ENCODE assay signal across 8 mouse cellular contexts in the genomic region with DNA sequence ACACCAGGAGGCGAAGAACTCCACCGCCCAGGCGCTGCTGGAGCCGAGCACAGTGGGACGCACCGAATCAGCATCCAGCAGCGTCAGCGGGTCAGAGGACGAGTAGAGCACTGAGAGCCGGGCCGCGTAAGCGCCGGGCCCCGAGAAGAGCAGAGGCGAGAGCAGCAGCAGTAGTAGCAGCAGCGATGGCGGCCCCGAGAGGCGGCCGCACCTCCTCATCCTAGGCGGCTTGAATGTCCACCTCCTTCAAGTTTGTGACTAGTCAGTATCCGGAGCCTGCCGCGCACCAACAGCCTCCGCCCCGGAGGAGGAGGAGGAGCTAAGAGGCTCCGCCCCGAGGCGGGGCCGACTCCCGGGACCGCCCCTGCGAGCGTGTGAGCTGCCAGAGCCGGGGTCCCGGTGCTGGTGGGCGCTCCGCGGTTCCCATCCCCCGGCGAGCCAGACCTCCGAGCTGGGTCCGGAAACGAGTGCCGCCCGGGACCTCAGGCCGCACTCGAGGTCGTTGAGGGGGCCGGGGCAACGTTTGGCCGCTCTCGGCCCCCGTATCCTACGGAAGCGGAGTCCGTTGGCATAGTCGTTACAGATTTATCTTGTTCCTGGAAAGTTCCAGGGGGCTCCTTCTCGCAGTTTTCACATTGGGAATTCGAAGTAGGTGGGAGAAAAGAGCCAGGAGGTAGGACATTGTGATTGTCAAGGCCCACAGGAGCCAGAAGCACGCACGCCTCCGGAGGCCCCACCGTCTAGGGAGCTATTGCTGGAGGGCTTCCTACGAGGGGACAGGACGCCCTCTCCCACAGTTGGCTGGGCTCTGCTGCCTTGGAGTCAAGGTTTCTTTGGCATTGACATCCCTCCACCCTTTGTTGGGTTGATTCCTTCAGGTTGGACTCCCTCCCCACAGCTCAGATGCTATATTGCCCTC. TPM values are rescaled to one million over a fixed set of nuclear protein-coding genes. Genes with fewer than 3 reads are reported as not detected.
A peak's percentile ranks its signal among the peaks of the same experiment; 100 is the strongest.
DNase-seq lines count a peak whose midpoint lies in the region; ATAC-seq and TF ChIP-seq lines count a peak whose summit lies in the region.

A gene (minus strand): TSS at position 309 of the 919 bp plus-strand sequence.

- peak within 1 kb of the TSS; percentile 46; the same call in 1 of the 2 replicates for H3K27ac ChIP-seq in forebrain, embryonic 13.5 days
- H3K27ac ChIP-seq in liver, postnatal 0 days (ENCODE audit: low read depth): peak within 1 kb of the TSS; percentile 85
- peak within 1 kb of the TSS; percentile 53 for H3K27ac ChIP-seq in neural tube, embryonic 14.5 days (ENCODE audit: low read depth, low read length)

- ATAC-seq in forebrain, embryonic 13.5 days: peak; percentile 97
- ATAC-seq in liver, postnatal 0 days: peak; percentile 87
- ATAC-seq in neural tube, embryonic 14.5 days (ENCODE audit: low read depth): peak; percentile 96

- H3K4me1 ChIP-seq in E14TG2a.4 (replicated peaks; ENCODE audit: low read depth, low read length): peaks cover 18% of the 10 kb centered on the region
- H3K4me1 ChIP-seq in forebrain, embryonic 13.5 days: peaks cover 25% of the 10 kb centered on the region
- H3K4me1 ChIP-seq in liver, postnatal 0 days (ENCODE audit: insufficient read depth): peaks cover 36% of the 10 kb centered on the region
- H3K4me1 ChIP-seq in neural tube, embryonic 14.5 days (ENCODE audit: control insufficient read depth, insufficient read depth, low read length): 0 out of 2 replicates have a peak, but pooled peaks cover 3% of the 10 kb centered on the region

- peak; percentile 87 for DNase-seq in c-Kit-positive CD71-positive TER-119-positive erythroid progenitor cells, embryonic 14.5 days (ENCODE audit: low spot score)
- DNase-seq in heart, postnatal 10 days: peak; percentile 90
- peak; percentile 67 for DNase-seq in large intestine, adult 2 months (ENCODE audit: low read depth, low spot score)
- DNase-seq in liver, postnatal 0 days: peak; percentile 96
- DNase-seq in testis, postnatal 10 days (ENCODE audit: low spot score): peak; percentile 93

- H3K4me3 ChIP-seq in E14TG2a.4 (replicated peaks; ENCODE audit: low read length): peak within 1 kb of the TSS; percentile 90
- H3K4me3 ChIP-seq in forebrain, embryonic 13.5 days: peak within 1 kb of the TSS; percentile 78
- peak within 1 kb of the TSS; percentile 80 for H3K4me3 ChIP-seq in liver, postnatal 0 days (ENCODE audit: low read depth, low read length)
- peak within 1 kb of the TSS; percentile 82 for H3K4me3 ChIP-seq in neural tube, embryonic 14.5 days (ENCODE audit: low read depth, low read length)

- no peaks in the 10 kb centered on the region for H3K9me3 ChIP-seq in E14TG2a.4 (ENCODE audit: low read length)
- no peaks in the 10 kb centered on the region for H3K9me3 ChIP-seq in forebrain, embryonic 13.5 days (replicated peaks)
- no peaks in the 10 kb centered on the region for H3K9me3 ChIP-seq in liver, postnatal 0 days (ENCODE audit: low read length)
- no peaks in the 10 kb centered on the region for H3K9me3 ChIP-seq in neural tube, embryonic 14.5 days (ENCODE audit: control insufficient read depth, low read length)

- H3K36me3 ChIP-seq in E14TG2a.4 (ENCODE audit: insufficient read depth, low read length): no peaks in the 10 kb centered on the region
- H3K36me3 ChIP-seq in forebrain, embryonic 13.5 days (ENCODE audit: poor library complexity, severe bottlenecking): no peaks in the 10 kb centered on the region
- H3K36me3 ChIP-seq in liver, postnatal 0 days (replicated peaks; ENCODE audit: insufficient read depth, low read length): no peaks in the 10 kb centered on the region
- H3K36me3 ChIP-seq in neural tube, embryonic 14.5 days (ENCODE audit: control insufficient read depth, insufficient read depth, low read length): no peaks in the 10 kb centered on the region

- no peak for TF ChIP-seq CTCF in E14TG2a.4 (conservative IDR thresholded peaks at IDR 0.05; ENCODE audit: low read length)
- no peak for TF ChIP-seq CTCF in liver, postnatal 0 days (IDR thresholded peaks at IDR 0.05; ENCODE audit: low read depth)

- peak within 1 kb of the TSS; percentile 74 for H3K4me2 ChIP-seq in forebrain, embryonic 13.5 days
- H3K4me2 ChIP-seq in liver, postnatal 0 days (ENCODE audit: low read depth, low read length): peak within 1 kb of the TSS; percentile 80
- H3K4me2 ChIP-seq in neural tube, embryonic 14.5 days (ENCODE audit: low read depth, low read length): peak within 1 kb of the TSS; percentile 69

- under 1% methylated on average over 66 of the region's 67 CpGs for WGBS in forebrain, embryonic 13.5 days
- under 1% methylated on average over 67 of the region's 67 CpGs for WGBS in large intestine, adult 2 months
- under 1% methylated on average over 66 of the region's 67 CpGs for WGBS in liver, postnatal 0 days (ENCODE audit: insufficient replicate concordance)
- WGBS in neural tube, embryonic 14.5 days: under 1% methylated on average over 67 of the region's 67 CpGs

- no peak for TF ChIP-seq EP300 in liver, postnatal 0 days (IDR thresholded peaks at IDR 0.05; ENCODE audit: low read depth)

- peak within 1 kb of the TSS; percentile 80 for H3K9ac ChIP-seq in forebrain, embryonic 13.5 days
- peak within 1 kb of the TSS; percentile 84 for H3K9ac ChIP-seq in liver, postnatal 0 days (replicated peaks)
- peak within 1 kb of the TSS; percentile 68 for H3K9ac ChIP-seq in neural tube, embryonic 14.5 days (replicated peaks; ENCODE audit: low read depth, low read length)

- H3K27me3 ChIP-seq in E14TG2a.4 (ENCODE audit: insufficient read depth, low read length): peaks cover 36% of the 10 kb centered on the region
- no peaks in the 10 kb centered on the region; the same call in 1 of the 2 replicates for H3K27me3 ChIP-seq in forebrain, embryonic 13.5 days
- no peaks in the 10 kb centered on the region for H3K27me3 ChIP-seq in liver, postnatal 0 days (ENCODE audit: insufficient read depth, low read length)
- peaks cover 2% of the 10 kb centered on the region; the same call in 1 of the 2 replicates for H3K27me3 ChIP-seq in neural tube, embryonic 14.5 days (ENCODE audit: control insufficient read depth, insufficient read depth, low read length)

- intact Hi-C loops in heart, postnatal 10 days (cut with DNase I): no loop called here

RNA-seq across cellular contexts. Expression of the gene that starts here (rescaled TPM):
- 16.7 and 17.4 TPM in 2 replicates for polyA plus RNA-seq in forebrain, embryonic 13.5 days (2015; fragmentation: Nextera tagmentation; extraction: Ambion mirVana)
- total RNA-seq in heart, postnatal 10 days (2021): 10 to 100 TPM; 64.9 to 69.7 TPM
- 110 and 111 TPM in 2 replicates for polyA plus RNA-seq in large intestine, adult 2 months (2012; rRNA removed)
- polyA plus RNA-seq in liver, postnatal 0 days (2015; fragmentation: Nextera tagmentation; extraction: Ambion mirVana): 238 and 239 TPM in 2 replicates
- polyA plus RNA-seq in neural tube, embryonic 14.5 days (2014; fragmentation: Nextera tagmentation; extraction: Ambion mirVana): 9.9 and 10.4 TPM in 2 replicates

Comparison
In these comparisons a context has a peak if more than half of its experiments do, and no peak if none do; other contexts are left out.
1. Peak in every context shown above with its lines: DNase-seq, ATAC-seq, H3K4me3 ChIP-seq and H3K27ac ChIP-seq.